Mouse (Mus musculus): ENCODE data around the gene Dhx37.
"Not testable (repeated sequence)": the region's sequence is repeated elsewhere in the genome, so short reads cannot be mapped to it uniquely, and the experiment has no call there.

Gene Dhx37

DNA sequence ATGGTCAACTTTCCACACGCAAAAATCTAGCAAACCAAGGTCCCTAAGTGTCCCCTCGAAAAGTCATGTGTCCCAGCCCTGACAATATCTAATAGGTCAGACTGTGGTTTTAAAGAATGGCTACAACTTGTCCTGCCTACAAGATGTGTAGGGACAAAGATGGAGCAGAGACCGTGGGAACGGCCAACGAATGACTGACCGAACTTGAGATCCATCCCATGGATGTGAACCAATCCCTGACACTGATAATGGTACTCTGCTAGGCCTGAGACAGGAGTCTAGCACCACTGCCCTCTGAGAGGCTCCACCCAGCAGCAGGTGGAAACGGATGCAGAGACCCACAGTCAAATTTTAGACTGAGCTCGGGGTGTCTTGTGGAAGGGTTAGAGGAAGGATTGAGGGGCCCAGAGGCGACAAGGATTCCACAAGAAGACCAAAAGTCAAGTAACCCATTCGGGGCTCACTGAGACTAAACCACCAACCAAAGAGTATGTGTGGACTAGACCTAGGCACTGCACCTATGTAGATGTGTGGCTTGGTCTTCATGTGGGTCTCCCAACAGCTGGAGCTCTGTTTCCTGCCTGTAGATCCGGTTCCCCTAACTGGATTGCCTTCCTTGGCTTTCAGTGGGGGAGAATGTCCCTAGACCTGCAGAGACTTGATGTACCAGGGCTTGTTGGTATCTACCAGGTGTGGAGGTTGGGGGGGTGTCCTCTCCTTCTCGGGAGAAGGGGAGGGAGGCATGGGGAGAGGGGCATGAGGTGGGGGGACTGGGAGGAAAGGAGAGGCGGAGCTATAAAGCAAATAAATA is 26.7 kb downstream of the Dhx37 start:
- DNase-seq: no peak

DNA sequence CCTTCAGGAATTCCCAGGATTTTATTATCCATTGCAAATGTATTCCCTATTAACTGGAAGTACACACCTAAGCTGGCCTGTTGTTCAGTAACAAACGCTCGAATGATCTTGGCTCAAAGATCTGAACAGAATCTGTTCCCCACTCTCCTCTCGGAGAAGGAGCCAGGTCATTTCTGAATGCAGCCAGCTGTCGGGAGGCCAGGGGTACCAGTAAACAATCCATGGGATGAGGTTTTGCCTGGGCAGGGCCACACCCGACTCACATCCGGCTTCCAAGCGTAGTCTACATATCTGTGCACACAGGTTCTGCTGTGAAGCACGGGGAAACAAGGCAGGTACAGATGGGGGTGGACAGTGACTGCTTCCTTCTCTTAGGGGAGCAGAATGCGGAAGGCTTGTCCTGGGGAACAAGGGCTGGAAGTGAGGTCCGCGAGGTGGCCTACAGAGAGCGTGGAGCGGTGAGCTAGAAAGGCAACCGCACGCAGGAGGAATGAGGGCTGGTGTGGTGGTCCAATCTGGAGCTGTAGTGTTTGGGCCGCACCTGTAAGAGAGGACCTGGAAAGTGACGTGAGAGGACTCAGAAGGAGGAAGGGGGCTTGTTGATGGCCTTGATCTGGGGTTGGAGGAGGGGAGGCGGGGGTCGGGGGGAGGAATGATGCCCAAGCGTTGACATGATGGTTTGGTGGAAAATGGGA is 27.5 kb downstream of the Dhx37 start:
- peak; percentile 74 for DNase-seq

GRCm38 (mm10) chr5:125405546-125406248 is 28.2 kb downstream of the Dhx37 start:
- peak; percentile 92 for DNase-seq

DNA sequence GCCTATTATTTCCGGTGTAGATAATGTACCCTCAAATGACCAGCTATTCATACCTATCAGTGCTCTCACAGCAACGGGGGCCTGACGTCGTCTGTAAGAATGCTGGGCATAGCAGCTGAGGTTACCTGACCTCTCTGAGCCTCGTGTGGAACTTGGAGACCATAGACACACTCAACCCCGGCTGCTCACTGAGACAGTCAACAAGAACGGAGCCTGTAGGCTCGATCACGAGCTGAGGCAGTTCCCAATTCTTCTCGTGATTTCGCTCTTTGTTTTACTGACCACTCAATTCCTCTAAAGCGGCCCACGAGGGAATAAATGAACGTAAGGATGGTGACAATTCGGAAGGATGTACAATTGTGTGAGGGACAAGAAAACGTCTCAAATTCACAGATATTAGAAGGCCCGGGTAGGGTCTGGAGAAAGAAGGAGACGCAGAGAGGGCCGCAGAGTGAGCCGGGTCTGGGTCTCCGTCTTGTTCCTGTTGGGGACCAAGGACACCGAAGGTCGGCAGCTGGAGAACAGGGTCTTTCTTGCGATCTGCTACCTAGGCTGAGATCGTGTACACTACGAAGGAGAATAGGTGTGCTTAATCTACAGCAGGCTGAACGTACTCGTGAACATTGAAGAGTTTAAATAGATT is 28.9 kb downstream of the Dhx37 start:
- DNase-seq: peak; percentile 51

DNA sequence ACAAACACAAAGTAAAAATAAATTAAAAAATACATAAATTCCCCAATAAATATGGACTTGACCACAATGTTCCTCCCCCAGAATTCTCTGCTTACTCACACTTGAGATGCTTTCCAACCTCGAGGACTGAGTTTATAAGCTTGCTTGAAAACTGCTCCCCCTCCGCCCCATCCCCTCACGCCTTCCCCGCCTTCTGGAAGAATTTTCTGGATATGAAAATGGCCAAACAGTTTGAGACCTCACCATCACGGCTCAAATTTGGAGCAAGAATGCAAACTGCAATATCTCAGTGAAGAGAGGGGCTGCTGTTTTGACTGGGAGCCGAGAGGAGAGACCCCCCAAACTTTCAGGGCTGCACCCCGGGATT is 29.4 kb downstream of the Dhx37 start:
- DNase-seq: no peak

DNA sequence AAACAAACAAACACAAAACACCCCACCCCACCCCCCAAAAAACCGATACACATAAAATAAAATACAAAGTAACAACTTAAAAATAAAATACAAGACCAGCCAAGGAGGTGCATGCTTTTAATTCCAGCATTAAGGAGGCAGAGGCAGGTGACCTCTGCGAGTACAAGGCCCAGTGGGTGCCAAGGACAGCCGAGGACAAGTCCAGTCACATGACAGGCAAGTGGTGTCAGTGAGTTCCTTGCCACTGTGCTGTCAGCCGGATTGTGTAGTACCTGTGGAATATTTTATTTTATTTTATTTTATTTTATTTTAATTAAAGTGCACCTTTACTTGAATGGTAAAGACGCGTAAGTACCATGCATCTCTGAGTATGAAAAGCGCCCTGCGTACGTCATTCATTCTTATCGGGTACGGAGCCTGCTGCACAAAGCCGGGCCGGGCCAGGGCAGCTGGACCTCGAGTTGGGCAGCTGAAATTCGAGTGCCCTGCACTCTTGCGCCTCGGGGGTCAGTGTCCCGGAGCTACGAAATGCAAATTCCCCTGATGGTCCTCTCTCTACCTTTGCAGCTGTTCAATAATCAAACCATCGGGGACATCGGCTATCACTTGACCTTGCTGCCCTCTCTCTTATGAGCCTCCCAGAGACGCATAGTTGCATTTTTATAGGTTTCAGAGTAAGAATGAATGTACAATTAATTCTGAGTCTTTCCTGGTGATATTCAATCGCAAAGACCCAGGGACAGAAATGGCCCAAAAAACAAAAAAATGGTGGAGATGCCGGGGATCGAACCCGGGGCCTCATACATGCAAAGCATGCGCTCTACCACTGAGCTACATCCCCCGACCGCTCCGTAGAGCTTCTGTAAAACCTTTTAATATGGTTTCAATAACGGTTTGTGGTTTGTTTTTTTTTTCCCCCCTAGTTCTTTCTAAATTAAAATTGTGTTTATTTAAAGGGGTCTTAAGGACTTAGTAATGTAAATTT is 30.1 kb downstream of the Dhx37 start:
- DNase-seq: peak; percentile 70

- DNase-seq: no peak
Measured at GRCm38 (mm10) chr5:125402991-125403390, 30.9 kb downstream of the Dhx37 start.

DNA sequence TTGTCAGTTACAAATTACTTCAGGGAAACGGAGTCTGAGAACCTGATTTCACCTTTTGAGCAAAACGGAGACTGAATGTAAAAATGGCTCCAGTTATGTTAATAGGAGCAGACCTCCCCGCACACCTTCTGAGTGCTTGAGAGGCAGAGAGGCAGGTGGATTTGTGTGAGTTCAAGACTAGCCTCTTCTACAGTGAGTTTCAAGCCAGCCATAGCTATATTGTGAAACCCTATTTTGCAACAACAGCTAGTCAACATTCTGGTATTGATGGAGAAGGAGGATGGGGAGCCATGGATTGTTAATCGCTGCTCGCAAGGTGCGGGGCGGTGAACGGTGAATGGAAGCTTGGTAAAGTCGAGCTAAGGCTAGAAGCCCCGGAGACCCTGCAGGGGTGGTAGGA is 31.4 kb downstream of the Dhx37 start:
- DNase-seq: no peak

DNA sequence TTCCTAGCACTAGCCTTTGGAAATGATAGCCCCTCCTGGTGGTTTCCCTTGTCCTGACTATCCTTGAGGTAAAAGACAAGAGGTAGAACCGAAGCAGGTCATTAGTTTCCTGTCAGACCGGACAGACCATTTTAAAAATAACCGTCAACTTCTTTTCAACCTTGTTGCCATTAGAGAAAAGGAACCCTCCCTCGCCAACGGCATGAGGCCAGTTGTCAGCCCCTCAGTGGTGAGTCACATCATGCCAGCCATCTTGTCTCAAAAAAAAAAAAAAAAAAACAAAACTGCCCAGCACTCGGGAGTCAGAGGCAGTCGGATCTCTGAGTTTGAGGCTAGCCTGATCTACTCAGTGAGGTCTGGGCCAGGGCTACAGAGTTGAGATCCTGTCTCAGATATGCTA is 33.0 kb downstream of the Dhx37 start:
- no peak for DNase-seq

DNA sequence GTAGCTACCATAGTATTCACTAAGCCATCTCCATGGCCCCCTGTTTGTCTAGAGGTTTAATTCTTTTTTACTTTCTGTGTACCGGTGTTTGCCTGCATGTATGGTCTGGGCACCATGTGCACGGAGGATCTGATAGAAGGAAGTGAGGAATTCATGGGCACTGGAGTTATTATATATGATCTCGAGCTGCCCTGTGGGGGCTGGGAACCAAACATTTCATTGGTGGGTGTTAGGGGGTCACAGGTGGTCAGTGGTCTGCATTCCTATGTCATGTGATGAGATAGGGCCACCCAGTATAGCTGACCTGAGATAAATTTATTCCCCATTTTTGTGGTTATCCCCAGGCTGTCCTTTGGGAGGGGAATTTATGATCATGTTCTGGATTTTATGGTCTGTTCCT is 38.9 kb downstream of the Dhx37 start:
- no peak for DNase-seq

DNA sequence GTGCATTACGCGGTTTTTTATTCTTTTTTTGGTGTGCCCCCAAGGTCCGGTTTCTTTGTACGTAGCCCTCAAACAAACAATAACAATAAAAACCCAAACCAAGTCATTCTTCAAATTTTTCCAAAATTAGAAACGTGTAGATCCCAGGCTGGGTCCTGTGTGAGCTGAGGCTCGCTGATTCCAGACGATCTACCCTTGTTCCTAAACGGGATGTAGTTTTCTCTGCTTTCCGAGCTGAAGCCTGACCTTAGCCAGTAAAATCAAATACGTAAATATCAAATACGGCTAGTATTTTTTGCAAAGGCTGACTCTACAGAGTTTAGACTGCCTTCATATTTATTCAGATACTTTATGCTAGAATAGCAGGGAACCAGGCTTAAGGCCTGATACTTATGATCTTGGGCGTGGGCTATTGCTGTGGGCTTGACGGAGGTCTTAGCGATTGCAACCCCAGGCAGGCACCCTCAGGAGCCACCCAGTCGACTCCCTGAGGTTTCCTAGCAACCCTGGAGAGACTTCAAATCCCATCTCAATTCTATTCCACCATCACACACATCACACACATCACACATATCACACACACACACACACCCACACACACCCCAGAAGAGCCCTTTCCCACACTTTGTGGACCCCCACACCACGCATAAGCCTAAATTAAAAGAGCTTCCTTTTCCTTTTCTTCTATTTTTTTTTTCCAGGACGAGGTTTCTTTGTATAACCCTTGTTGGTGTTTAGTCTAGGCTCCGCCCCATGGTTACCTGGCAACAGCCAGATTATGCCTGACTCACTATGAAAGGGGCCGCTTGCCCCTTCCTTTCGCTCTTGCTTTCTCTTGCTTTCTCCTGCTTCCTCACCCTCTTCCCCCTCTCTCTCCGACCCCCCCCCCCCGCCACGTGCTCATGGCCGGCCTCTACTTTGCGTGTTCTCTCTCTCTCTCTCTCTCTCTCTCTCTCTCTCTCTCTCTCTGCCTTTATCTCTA is 40.0 kb downstream of the Dhx37 start:
- DNase-seq: peak; percentile 78

DNA sequence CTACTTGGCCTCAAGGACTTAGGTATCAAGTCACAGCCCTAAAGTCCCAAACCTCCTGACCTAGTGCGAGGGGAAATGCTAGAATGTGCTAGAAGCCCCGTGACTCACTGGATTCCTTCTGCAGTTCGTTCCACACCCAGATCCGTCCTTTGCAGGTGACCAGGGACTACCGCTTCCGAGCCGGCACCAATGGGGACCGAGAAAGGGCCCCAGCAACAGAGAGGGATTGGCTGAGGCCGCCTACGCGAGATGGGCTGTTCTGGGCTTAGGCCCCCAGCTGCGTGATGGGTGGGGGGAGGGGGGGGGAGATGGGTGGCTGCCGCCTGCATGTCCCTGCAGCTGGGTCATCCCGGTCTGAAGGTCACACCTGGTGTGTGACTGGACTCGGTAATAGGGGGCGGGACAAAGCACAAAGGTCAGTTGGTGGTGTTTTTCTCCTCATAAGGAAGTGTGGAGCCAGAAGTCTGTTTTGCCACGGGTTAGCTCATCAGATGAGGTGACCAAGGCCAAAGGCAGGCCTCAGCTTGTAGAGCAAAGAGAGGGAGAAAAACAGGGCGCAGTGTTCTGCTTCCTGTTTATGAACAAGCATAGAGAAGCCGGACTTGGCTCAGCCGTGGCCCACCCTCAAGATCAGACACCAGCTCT is 40.8 kb downstream of the Dhx37 start:
- peak; percentile 96 for DNase-seq

GRCm38 (mm10) chr5:125392618-125392976 is 41.3 kb downstream of the Dhx37 start:
- DNase-seq: no peak

GRCm38 (mm10) chr5:125392176-125392575 is 41.7 kb downstream of the Dhx37 start:
- DNase-seq: not testable (repeated sequence)

DNA sequence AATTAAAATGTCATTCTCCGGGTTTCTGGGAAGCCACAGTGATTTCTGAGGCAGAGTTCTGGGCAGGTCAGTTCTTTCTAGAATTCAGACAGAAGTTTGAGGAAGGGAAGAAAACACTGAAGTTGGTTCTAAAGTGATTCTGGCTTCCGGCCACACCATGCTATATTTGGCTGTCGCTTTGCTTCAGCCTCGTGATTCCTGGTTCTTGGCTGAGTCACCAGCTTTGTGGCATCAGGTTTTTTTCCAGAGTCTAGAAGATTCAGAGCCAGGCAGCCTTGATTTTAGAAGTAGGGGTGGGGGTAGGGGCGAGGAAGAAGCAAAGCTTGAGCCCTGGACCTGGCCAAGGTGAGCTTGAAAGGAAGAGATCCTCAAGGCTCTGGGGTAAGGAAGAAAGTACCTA is 42.3 kb downstream of the Dhx37 start:
- DNase-seq: peak; percentile 81

DNA sequence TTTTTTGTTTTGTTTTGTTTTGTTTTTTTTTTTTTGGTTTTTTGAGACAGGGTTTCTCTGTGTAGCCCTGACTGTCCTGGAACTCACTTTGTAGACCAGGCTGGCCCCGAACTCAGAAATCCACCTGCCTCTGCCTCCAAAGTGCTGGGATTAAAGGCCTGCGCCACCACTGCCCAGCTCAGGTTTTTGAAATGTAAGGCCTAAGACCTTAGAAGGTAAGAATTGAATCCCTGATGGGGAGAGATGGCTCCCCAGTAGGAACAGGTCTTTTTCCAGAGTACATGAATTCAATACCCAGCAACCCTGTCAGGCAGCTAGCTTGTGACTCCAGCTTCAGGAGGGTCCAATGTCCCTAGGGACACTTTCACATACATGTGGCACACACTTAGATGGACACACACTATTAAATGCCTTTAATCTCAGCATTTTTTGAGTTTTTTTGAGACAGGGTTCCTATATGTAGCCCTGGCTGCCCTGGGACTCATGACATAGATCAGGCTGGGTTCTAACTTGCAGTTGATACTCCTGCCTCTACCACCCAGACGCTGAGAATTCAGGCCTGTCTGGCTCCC is 42.9 kb downstream of the Dhx37 start:
- DNase-seq: no peak

GRCm38 (mm10) chr5:125389579-125390441 is 44.1 kb downstream of the Dhx37 start, which contains the start of gene Ubc:
TSS of gene Ubc (minus strand) at chr5:125390202.
- DNase-seq: peak; percentile 93

- DNase-seq: peak; percentile 90
Measured at GRCm38 (mm10) chr5:125389131-125389578, 44.8 kb downstream of the Dhx37 start, which contains the start of gene Gm10382. TSS of gene Gm10382 (plus strand) at chr5:125389322.

All from lung, postnatal 14 days (tissue).